Mouse (Mus musculus): ENCODE measurements around the gene Rpl35.

The Rpl35 gene

GRCm38 (mm10) chr2:38975941-38976805 is 29.3 kb downstream of the Rpl35 start:
- TF ChIP-seq GATA4 (IDR thresholded peaks at IDR 0.05; ENCODE audit: insufficient replicate concordance, low read length) = no peak

- no peak for TF ChIP-seq GATA4 (IDR thresholded peaks at IDR 0.05; ENCODE audit: insufficient replicate concordance, low read length)
Observed at GRCm38 (mm10) chr2:38975181-38975580, 30.2 kb downstream of the Rpl35 start.

GRCm38 (mm10) chr2:38974171-38974570 is 31.3 kb downstream of the Rpl35 start:
- no peak for TF ChIP-seq GATA4 (IDR thresholded peaks at IDR 0.05; ENCODE audit: insufficient replicate concordance, low read length)

- no peak for TF ChIP-seq GATA4 (IDR thresholded peaks at IDR 0.05; ENCODE audit: insufficient replicate concordance, low read length)
Observed at GRCm38 (mm10) chr2:38973701-38974100, 31.7 kb downstream of the Rpl35 start.

- no peak for TF ChIP-seq GATA4 (IDR thresholded peaks at IDR 0.05; ENCODE audit: insufficient replicate concordance, low read length)
Observed at GRCm38 (mm10) chr2:38973223-38973622, 32.2 kb downstream of the Rpl35 start.

- no peak for TF ChIP-seq GATA4 (IDR thresholded peaks at IDR 0.05; ENCODE audit: insufficient replicate concordance, low read length)
Observed at GRCm38 (mm10) chr2:38970057-38970456, 35.4 kb downstream of the Rpl35 start.

GRCm38 (mm10) chr2:38969650-38970049 is 35.8 kb downstream of the Rpl35 start:
- TF ChIP-seq GATA4 (IDR thresholded peaks at IDR 0.05; ENCODE audit: insufficient replicate concordance, low read length) = no peak

- TF ChIP-seq GATA4 (IDR thresholded peaks at IDR 0.05; ENCODE audit: insufficient replicate concordance, low read length) = no peak
Observed at GRCm38 (mm10) chr2:38964198-38964597, 41.2 kb downstream of the Rpl35 start.

- TF ChIP-seq GATA4 (IDR thresholded peaks at IDR 0.05; ENCODE audit: insufficient replicate concordance, low read length) = no peak
Observed at GRCm38 (mm10) chr2:38957671-38958223, 47.7 kb downstream of the Rpl35 start.

- TF ChIP-seq GATA4 (IDR thresholded peaks at IDR 0.05; ENCODE audit: insufficient replicate concordance, low read length) = no peak
Observed at GRCm38 (mm10) chr2:38956062-38956461, 49.4 kb downstream of the Rpl35 start.

- TF ChIP-seq GATA4 (IDR thresholded peaks at IDR 0.05; ENCODE audit: insufficient replicate concordance, low read length) = no peak
Observed at GRCm38 (mm10) chr2:38953152-38953883, 52.1 kb downstream of the Rpl35 start.

Data from liver, adult (tissue).